Mouse (Mus musculus): ENCODE data around the gene Trip10.

GRCm38 (mm10) chr17:57235803-57236202 is 13.5 kb upstream of the Trip10 start:
- TF ChIP-seq POLR2A (IDR thresholded peaks at IDR 0.05; ENCODE audit: low read depth, low read length) (no peak), CTCF (conservative IDR thresholded peaks at IDR 0.05; ENCODE audit: insufficient read depth, insufficient read length, low read depth, low read length) (no peak)

Measured in kidney, adult 2 months (tissue).